Mouse (Mus musculus) ES-Bruce4 (cell line): Measurements from ENCODE around the gene Trim34a.

Experiments
- CTCF ChIP-seq: IDR thresholded peaks from one replicate; pipeline ENCODE4 v1.8.1; 2011; ENCODE audit warnings: low read depth, low read length
- EP300 ChIP-seq: IDR thresholded peaks from 2 replicates; pipeline ENCODE4 v1.6.1; 2011; ENCODE audit warnings: low read depth, low read length; ENCODE audit not compliant: insufficient read depth
- POLR2A ChIP-seq: IDR thresholded peaks from one replicate; pipeline ENCODE4 v1.8.1; 2011; ENCODE audit warnings: low read length; ENCODE audit not compliant: insufficient read depth

GRCm38 (mm10) chr7:104217881-104218280 is 26.4 kb upstream of the Trim34a start:
- TF ChIP-seq EP300 = peak; percentile 59; the same call in 1 of the 2 replicates
- TF ChIP-seq POLR2A = no peak
- TF ChIP-seq CTCF = no peak
